Mouse (Mus musculus) layer of hippocampus, postnatal 36 days (tissue): Measurements from ENCODE around the gene Mipep. TPM values are rescaled to one million over a fixed set of nuclear protein-coding genes. Genes with fewer than 3 reads are reported as not detected.
A peak's percentile ranks its signal among the peaks of the same experiment; 100 is the strongest.

ENCODE experiments used
- DNase-seq, 2 experiments: peaks; one replicate each; pipeline ENCODE4 v3.0.0; 2022
- total RNA-seq, 2 experiments: library from RNA; stranded (reverse); gene quantifications; 2 replicates each; pipeline ENCODE4 v1.2.3; 2021

Gene Mipep
- total RNA-seq, 2 experiments from 2014 or later = 32.0 to 33.0 TPM

DNA sequence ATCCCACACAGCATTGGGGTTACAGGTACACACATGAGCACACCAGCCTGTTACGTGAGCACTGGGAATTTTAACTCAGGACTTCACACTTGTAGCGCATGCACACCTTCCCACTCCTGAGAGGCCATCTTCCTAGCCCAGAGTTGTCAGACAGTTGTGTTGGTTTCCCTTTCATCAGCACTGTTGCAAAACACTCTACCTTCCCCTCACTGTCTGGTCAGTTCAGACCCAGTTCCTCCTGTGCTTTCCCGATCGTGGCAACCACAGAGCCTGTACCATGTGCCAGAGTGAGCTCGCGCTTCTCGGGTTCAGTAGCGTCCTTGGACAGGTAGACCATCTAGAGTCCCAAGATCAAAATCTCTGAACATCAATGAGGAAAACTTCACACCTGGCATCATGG, 27.1 kb upstream of the Mipep start:
- DNase-seq = no peak

DNA sequence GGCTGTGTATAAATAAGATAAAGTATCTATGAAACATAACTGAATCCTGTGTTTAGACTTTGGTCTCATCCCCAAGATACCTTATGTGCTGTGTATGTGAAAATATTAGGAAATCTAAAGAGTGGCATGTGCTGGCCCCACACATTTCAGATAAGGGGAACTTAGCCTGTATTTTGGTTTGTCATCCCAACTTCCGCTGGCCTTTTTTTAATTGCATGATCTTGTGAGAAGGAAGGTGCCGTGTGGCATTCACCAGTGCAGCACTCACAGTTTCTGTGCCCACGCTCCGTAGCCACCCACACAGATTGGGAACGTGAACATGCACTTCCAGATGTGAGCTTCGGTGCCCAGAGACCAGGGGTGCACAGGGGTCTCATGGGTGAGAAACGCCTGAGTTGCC, 26.7 kb upstream of the Mipep start:
- no peak for DNase-seq

DNA sequence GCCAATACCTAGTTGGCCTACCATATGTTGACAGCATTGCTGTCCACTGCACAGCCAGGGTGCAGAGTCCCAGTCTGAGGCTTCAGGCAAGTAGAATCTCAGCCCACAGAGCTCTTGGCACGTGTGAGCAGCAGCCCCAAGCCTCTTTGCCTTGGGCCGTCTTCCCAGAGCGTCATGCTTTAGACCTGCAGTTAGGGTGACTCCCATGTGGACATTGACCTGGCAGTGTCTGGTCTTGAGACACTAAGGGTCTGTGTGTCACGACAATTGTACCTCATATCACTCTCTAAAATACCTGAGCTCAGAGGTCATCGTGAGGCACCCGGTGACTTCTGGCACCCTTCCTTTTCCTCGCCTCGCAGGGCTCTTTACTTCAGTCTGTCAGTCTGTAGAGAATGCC, 25.3 kb upstream of the Mipep start:
- no peak for DNase-seq

DNA sequence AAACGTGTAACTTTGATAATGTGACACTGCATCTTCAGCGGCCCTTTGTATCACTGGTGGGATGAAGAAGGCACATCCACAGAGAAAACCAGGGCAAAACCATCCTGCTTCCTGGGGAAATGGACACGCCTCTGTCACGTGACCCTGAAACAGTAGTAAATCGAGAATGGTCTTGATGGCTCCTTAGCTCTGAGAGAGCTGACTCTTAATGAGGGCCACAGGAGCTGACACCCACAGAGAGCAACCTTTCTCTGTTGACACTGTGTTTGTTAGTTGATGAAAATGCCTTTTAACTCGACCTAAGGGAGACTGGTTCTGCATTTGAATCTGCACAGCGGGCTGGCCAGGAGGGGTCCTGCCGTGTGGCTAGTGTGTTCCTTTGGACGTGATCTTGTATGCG, 22.6 kb upstream of the Mipep start:
- DNase-seq = no peak

DNA sequence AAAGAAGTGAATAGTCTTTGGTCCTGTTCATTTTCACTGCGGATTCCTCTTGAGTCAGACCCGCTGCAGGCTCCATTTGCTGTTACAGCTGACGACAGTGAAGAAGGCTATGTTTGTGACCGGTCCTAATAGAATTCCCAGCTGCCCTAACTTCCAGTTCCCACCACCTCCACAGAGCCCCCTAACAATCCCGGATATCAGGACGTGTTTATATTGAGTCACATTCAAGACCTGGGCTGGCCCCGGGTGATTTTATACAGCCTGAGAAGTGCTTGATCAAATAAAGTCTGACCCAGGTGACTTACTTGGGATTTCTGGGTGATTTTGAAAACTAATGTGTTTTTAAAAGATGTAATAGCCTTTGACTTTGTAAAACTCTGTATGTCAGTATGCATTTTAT, 21.6 kb upstream of the Mipep start:
- DNase-seq = no peak

DNA sequence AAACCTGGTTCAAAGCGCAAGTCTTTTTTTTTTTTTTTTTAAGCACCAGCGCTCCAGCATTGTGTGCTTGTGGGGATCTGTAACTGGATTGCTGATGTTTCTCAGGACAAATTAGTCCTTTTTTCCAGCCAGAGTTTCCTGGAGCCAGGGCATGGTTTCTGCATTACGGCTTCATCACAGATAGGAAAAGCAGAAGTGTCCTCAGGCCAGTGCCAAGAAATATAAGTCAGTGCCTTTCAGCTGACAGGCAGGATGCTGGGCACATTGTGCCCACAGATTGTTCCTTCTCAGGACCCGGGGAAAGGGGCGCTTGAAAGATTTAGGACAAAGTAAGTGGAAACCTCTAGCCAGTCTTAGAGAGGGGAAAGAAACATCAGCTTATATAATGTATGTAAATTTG, 20.6 kb upstream of the Mipep start:
- no peak for DNase-seq

DNA sequence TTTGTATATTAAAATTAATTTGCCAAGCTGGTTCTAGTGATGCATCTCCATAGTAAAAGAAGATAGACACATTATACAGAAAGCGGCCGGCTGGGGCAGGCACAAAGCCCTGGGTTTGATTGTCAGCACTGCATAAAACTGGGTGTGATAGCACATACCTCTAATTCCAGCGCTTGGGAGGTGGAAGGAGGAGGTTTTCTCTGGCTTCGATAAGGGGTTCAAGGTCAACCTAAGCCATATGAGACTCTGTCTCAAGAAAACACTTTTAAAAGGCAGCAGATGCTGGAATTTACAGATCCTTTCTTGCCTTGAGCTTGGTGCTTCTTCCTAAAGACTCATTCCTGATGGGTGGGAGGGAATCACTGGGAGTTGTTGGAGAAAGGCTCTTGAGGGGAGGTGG, 19.8 kb upstream of the Mipep start:
- DNase-seq = no peak

DNA sequence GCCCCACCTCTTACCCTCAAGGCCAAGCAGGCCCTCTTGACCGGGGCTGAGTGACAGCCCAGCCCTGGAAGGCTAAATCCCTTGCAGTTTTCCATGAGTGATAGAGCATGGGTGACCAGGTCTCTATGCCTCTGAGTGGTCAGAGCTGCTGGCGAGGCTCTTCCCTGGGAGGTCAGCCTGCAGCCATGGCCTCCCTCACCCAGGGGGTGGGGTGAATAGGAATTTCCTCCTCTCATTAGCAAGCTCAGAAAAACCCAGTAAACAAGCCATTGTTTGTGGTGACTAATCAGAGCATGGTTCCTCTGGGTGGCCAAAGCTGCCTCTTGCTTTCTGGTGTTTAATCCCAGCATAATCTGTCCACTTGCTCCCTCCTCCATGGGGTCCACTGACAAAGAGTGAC, 19.3 kb upstream of the Mipep start:
- no peak for DNase-seq

DNA sequence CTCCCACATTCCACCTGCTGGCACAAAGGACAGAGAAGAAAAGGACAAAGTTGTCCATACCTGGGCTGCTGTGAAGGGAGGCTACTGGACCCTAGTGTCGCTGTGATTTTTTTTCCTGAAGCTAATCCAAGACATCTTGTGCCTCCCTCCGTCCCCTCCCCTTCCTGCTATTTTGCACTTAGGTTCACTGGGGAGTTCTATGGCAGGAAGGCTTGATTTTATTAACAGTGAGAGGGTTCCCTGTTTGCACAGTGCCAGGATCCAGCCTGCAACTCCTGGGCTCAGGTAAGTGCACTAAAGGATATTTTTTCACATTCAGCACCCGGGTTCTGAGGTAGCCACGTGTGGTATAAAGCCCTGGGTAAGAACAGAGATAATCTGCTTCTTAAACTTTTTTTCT, 16.5 kb upstream of the Mipep start, which contains the start of gene C1qtnf9:
Gene C1qtnf9 (plus strand): TSS at position 251 of the 400 bp plus-strand sequence.
- DNase-seq = no peak

DNA sequence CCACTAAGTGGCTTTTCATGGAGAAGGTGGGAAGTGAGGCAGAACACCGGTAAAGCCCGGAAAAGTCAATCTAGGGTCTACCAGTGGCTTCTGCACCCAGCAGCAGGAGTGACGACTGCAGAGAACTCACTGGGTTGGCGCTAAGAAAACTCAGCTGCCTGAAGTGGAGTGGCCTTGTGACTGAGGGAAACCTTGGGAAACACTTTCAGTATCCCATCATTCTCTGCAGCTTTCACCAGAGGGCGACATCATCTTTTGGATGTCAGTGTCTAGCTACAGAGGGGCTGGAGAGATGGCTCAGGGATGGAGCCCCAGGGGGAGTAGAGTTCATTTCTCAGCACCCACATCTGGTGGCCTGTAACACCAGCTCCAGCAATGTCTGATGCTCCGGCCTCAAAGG, 15.0 kb upstream of the Mipep start:
- no peak for DNase-seq

DNA sequence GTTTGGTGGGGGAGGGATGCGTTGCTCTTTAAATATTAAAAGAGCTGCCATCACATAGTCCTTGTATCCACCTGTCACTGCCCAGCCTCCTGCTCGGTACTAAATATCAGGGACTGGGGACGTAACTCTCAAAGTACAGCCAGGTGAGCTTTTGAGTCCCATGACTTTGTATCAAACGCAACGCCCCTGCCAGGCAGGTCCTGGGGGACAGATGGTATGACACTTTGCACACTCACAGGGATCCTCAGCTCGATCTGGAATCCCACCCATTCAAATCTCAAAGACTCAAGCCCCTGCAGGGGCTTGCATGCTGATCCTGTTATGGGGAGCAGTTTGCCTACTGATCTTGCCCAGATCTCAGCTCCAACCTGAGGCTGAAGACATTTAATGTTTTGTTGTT, 13.8 kb upstream of the Mipep start:
- DNase-seq = no peak

DNA sequence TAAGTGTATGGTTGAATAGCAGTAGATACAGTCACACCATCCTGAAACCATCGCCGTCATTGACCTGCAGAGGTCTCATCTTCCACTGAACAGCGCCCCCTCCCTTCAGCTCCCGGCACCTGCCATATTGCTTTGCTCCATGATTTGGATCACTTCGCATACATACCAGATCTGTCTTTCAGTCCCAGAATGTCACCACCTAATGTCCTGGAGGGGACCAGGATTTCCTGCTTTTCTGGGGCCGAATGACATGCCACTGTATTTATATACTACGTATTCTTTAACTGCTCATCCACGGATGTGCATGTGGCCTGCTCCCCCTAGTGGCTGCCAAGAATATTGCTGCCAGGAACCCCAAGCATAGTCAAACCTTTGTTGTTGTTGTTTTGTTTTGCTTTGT, 13.3 kb upstream of the Mipep start:
- DNase-seq = peak; percentile 60 to 77

DNA sequence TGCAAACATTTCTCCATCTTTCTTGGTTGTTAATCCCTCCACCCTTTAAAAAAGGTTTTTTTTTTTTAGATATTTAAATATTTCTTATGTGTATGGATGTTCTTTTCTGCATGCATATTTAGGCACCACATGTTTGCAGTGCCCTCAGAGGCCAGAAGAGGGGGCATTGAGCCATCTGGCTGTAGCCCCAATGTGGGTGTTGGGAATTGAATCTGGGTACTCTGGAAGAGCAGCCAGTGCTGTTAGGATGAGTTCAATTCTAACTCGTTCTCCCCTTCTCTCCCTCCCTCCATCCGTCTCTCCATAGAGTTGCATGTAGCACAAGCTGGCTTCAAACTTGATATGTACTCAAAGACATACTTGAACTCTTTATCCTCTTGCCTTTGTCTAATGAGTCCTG, 10.9 kb upstream of the Mipep start:
- no peak for DNase-seq

DNA sequence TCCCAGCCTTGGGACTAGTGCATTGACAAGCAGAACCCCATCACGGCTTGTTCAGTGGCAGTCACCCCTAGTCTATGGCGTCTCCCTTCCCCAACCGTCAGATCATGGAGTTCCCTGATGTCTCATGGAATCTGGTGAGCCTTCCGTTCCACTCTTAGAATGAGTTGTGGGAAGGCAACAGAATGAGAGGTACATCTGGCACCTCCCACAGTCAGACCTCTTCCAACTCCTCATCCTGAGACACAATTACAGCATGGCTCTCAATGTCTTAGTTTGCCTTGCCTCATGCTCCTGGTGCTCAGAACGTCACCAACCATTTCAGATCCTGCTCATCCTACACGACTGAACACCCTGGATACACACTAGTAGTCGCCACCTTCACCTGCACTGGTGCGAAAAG, 7.9 kb upstream of the Mipep start:
- DNase-seq = no peak

DNA sequence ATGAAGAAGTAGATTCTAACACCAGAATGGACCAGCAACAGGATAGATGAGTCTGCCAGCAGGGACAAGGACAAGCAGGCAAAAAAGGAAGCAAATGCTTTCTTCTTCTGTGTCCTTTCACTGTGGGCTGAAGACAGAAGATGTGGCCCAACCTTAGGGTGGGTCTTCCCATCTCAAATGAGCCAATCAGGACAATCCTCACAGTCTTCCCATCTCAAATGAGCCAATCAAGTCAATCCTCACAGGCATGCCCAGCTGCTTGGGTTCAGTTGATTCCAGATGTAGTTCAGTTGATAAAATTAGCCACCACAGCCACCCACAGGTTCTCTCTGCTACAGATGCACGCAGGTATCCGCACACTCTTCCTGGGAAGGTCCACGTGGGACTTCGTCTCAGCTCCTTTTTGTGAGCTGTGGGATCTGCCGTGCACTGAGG, 6.9 kb upstream of the Mipep start:
- DNase-seq = no peak

DNA sequence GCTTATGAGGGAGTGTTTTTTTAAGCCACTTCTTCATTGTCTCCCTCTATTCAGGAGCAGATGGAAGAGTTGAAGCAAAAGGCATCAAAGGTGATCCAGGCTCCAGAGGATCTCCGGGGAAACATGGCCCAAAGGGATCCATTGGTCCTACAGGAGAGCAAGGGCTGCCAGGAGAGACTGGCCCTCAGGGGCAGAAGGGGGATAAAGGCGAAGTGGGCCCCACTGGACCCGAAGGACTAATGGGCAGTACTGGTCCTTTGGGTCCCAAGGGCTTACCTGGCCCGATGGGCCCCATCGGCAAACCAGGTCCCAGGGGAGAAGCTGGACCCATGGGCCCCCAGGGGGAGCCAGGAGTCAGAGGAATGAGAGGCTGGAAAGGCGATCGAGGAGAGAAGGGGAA, 5.2 kb upstream of the Mipep start:
- DNase-seq = no peak

DNA sequence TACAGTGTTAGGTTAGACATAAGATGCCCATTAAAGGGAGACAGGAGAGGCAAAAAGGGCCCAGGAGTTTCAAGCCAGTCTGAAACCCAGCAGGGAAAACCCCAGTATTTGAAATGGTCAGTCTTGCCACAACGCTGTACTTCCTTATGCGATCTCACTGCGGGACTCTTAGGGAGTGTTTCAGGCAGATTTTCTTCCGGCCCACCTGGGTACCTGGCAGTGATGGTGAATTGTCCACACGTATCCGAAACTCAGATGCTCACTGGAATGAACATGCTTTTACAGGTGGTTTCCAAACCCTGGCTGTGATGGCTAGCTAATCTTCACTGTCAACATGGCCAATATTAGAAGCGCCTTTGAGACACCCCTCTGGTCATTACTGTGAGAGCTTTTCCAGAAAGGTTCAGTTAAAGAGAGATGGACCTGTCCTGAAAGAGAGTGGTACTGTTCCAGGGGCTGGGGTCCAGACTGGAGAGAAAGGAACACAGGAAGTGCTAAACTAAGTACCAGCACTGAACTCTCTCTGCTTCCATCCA, 2.2 kb upstream of the Mipep start:
- no peak for DNase-seq

DNA sequence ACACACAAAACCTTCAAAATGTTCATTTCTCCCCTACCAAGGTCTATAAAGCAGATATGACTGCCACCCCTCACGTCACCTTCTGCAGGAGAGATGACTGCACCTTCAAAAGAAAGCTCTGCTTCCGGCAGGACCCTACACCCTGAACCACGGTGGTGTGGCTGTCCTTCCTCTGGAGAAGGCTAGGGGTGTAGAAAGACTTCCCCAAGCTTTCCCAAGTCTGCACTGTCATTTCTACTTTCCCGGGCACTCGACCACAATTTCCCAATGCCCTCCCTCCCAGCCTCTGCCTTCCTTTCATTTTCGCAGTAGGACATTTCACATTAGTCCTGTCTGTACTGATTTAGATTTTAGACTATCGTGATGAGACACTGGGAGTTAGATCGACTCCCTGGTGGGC, 1.2 kb upstream of the Mipep start:
- no peak for DNase-seq

DNA sequence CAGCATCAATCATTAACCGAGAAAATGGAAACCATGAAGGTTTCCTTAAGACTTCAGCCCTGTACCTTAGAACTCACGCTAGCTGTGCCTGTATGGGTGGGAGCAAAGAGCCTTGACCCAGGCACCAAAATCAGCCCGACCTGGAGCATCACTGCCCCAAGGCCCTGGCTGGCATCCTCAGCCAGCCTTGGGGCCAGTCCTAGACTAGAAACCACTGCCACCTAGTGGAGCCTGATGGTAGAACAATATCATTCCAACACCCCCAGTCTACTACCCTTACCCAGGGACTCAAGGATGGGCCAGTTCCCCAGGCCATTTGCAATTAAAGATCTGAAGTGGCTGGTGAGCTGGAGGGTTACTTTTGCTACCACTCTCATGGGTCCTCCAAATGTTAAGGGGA, 5.7 kb downstream of the Mipep start:
- DNase-seq = peak; percentile 29 to 40

DNA sequence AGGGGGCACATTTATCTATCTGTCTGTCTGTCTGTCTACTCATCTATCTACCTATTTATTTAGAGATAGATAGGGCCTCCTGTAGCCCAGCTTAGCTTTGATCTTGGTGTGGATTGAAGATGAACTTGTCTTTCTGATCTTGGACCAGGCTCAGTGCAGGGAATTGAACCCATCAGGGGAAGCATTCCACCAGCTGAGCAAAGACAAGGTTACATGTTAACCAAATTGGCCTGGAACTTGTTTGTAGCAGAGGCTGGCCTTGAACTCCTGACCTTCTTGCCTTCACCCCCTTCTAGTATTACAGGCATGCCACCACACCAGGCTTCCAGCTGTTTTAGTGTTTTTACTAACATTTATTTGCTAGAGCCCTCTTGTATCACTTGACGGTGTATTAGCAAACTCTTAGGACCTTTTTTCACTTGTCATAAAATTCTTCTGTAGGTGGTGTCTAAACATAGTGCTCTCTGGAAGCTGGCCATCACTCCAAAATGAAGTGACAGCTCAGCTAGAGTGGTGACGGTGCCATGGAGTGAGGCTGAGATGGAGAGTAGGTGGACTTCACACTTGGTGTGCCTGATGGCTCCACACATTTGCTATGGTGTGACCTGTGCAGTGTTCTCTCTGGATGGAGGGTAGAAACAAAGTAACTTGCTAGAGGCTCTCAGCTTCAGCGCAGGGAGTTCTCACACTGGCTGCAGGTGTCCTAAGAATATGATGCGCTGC, 12.4 kb downstream of the Mipep start:
- DNase-seq = no peak

DNA sequence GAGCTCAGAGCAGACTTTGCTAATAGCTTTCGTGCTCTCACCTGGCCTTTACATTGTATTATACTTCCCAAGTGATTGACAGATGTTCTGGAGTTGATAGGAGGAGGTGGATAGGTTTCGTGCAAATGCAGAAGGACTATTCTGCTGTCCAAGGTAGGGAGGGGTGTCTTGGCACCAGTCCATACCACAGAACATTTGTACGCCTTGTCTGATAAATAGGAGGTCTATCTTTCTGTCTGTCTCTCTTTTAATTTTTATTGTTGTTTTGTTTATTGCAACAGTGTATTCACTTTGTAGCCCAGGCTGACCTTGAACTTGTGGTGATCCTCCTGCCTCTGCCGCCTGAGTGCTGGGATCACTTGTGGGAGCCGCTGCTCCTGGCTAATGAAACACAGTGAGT, 13.2 kb downstream of the Mipep start:
- DNase-seq = no peak

DNA sequence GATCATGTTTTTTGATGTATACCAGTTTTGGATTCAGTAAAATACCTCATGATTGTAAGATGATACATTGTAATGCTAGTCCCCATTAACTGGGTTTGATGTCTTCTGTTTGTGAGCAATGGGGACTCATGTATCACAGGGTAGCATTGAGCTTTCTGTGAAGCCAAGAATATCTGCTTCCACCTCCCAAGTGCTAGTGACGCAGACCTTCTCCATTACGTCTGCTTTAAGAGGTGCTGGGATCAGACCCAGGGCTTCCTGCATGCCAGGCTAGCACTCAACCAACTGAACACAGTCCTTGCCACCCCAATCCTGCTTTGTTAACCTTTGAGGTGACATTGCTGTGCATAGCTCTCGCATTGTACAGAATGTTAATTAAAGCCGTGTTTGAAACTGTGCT, 14.3 kb downstream of the Mipep start:
- DNase-seq = no peak

DNA sequence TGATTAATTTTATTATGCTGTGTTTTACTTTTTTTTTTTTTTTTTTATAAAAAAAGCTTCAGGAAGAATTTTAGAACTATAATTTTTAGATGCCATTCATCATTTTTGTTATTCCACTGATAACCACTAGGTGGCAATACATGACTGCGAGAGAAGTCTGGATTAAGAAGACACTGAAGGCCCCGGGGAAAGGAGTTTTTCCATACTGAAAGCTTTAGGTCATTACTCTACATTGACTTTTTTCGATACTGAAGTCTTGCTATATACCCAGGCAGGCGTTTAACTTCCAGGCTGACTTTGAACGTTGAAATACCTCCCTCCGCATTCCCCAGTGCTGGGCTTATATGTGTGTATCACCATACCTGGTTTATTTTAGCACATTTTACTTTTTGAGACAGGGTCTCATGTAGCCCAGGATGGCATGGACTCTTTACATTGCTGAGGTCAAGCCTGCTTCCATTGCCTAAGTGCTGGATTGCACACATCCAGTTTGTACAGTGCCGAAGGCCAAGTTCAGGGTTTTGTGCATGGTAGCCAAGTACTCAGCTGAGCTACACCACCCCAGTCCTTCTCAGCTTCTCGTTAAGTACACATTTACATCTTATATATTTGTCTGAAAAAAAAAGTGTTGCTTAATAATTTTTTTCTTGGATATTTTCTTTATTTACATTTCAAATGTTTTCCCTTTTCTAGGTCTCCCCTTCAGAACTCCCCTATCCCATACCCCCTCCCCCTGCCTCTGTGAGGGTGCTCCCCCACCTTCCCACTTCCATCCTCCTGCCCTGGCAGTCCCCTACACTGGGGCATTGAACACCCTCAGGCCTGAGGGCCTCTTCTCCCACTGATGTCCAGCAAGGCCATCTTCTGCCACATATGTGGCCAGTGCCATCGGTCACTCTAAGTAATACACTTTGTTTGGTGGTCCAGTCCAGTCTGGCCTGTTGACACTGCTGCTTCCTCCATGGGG, 15.7 kb downstream of the Mipep start:
- DNase-seq = no peak

DNA sequence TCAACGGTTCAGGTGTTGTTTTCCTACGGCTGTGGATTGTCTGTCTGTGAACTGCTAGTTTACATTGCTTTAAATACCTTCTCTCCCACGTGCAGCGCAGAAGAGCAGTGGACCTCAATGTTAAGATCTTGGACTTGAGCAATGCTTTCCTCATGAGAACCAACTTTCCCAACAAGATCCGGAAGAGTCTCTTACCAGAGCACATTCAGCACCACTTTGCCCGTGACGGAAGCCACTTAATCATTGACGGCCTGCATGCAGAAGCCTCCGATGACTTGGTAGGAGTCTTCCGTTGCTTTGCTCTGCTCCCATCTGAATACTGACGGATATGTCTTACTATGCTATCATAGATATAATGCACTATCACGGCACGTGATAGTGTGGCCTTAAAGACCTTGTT, 17.7 kb downstream of the Mipep start:
- DNase-seq = no peak
